10 mouse cellular contexts compared by ENCODE assay signal in genomic region chr13:97750851-97751381, GRCm38 (mm10). TPM values are rescaled to one million over a fixed set of nuclear protein-coding genes. Genes with fewer than 3 reads are reported as not detected.
DNase-seq lines count a peak whose midpoint lies in the region; ATAC-seq lines count a peak whose summit lies in the region.
"Had no signal": no experiment of that assay in that cellular context is flagged by ENCODE, and none has a peak within 500 bp of the region (broad histone marks: within the 10 kb centered on the region; RNA-seq: fewer than 3 reads in every experiment).

No protein-coding gene starts in this region.

- H3K27me3 ChIP-seq in kidney, embryonic 15.5 days = no peaks in the 10 kb centered on the region
- no peaks in the 10 kb centered on the region for H3K27me3 ChIP-seq in forebrain, embryonic 12.5 days
- H3K27me3 ChIP-seq: midbrain, embryonic 12.5 days had no signal

- H3K27ac ChIP-seq in kidney, embryonic 15.5 days = no peak overlapping the region
- H3K27ac ChIP-seq in forebrain, embryonic 12.5 days = peak overlapping the region; percentile 47
- H3K27ac ChIP-seq: midbrain, embryonic 12.5 days had no signal

- no peaks in the 10 kb centered on the region for H3K9me3 ChIP-seq in kidney, embryonic 15.5 days (replicated peaks)
- no peaks in the 10 kb centered on the region for H3K9me3 ChIP-seq in forebrain, embryonic 12.5 days
- H3K9me3 ChIP-seq: midbrain, embryonic 12.5 days had no signal

- DNase-seq in kidney, postnatal 14 days = peak; percentile 8
- peak; percentile 40 to 46 for DNase-seq in layer of hippocampus, postnatal 10 days (ENCODE audit: low spot score in 2 of 2)
- DNase-seq in thymus, postnatal 14 days = no peak
- no peak for DNase-seq in urinary bladder, adult 18-20 months (ENCODE audit: low spot score in 2 of 2)
- DNase-seq: thymus, postnatal 25 days had no signal

- WGBS in kidney, embryonic 15.5 days = 67% methylated on average over 4 of the region's 4 CpGs
- 40% methylated on average over 4 of the region's 4 CpGs for WGBS in forebrain, embryonic 12.5 days

- no peak overlapping the region for H3K9ac ChIP-seq in kidney, embryonic 15.5 days
- no peak overlapping the region for H3K9ac ChIP-seq in forebrain, embryonic 12.5 days
- H3K9ac ChIP-seq: midbrain, embryonic 12.5 days had no signal

- H3K4me3 ChIP-seq in kidney, embryonic 15.5 days (replicated peaks) = no peak overlapping the region
- no peak overlapping the region for H3K4me3 ChIP-seq in forebrain, embryonic 12.5 days (replicated peaks)
- H3K4me3 ChIP-seq: midbrain, embryonic 12.5 days had no signal

- peaks cover 8% of the 10 kb centered on the region; the same call in 1 of the 2 replicates for H3K4me1 ChIP-seq in kidney, embryonic 15.5 days
- peaks cover 37% of the 10 kb centered on the region for H3K4me1 ChIP-seq in forebrain, embryonic 12.5 days

- ATAC-seq in kidney, embryonic 15.5 days (replicated peaks; ENCODE audit: low FRiP score) = no peak
- peak; percentile 82 for ATAC-seq in cerebellum, adult (ENCODE audit: insufficient number of reproducible peaks, low FRiP score, low TSS enrichment)
- ATAC-seq in forebrain, embryonic 12.5 days (ENCODE audit: low FRiP score) = no peak
- no peak for ATAC-seq in megakaryocyte progenitor cell, adult 5-6 weeks (replicated peaks; ENCODE audit: poor library complexity)

- no peak overlapping the region for H3K4me2 ChIP-seq in kidney, embryonic 15.5 days
- H3K4me2 ChIP-seq in forebrain, embryonic 12.5 days = no peak overlapping the region
- H3K4me2 ChIP-seq: midbrain, embryonic 12.5 days had no signal

- H3K36me3 ChIP-seq in kidney, embryonic 15.5 days = no peaks in the 10 kb centered on the region
- no peaks in the 10 kb centered on the region for H3K36me3 ChIP-seq in forebrain, embryonic 12.5 days (replicated peaks)
- H3K36me3 ChIP-seq: midbrain, embryonic 12.5 days had no signal

RNA-seq across cellular contexts. Expression of gene Gm10260, which starts 9.5 kb away (rescaled TPM):
- polyA plus RNA-seq in kidney, embryonic 15.5 days (2015; fragmentation: Nextera tagmentation; extraction: Ambion mirVana) = 3.4 and 6.9 TPM in 2 replicates
- 2.4 and 3.0 TPM in 2 replicates for polyA plus RNA-seq in forebrain, embryonic 12.5 days (2016; fragmentation: Nextera tagmentation; extraction: Ambion mirVana)
- 100 to 1,000 TPM; 124 to 137 TPM for total RNA-seq in layer of hippocampus, postnatal 10 days (2021)
- 28.1 and 29.0 TPM in 2 replicates for total RNA-seq in megakaryocyte progenitor cell, adult 5-6 weeks (2015)
- total RNA-seq in megakaryocyte progenitor cell, adult 5-6 weeks (2017) = 32.0 and 32.5 TPM in 2 replicates

Comparison
In these comparisons a context has a peak if more than half of its experiments do, and no peak if none do; other contexts are left out.
1. DNase-seq: peak in kidney, postnatal 14 days (single experiment) and layer of hippocampus, postnatal 10 days (2 of 2); none in thymus, postnatal 14 days (single experiment) and urinary bladder, adult 18-20 months (0 of 2).